Mouse (Mus musculus) MEL (cell line): ENCODE data around the gene Pou2f2. TPM values are rescaled to one million over a fixed set of nuclear protein-coding genes. Genes with fewer than 3 reads are reported as not detected.

Source experiments
- DNase-seq: peaks from one replicate; pipeline ENCODE4 v3.0.0; 2011; ENCODE audit warnings: low read depth, low spot score
- H3K27ac ChIP-seq: 2 replicates; pipeline ENCODE4 v1.5.1; 2012; ENCODE audit warnings: low read depth, mild to moderate bottlenecking, control low read depth, low read length, moderate library complexity; ENCODE audit not compliant: control insufficient read depth
- H3K27me3 ChIP-seq, 2 experiments: fragments of 150-350 bp in 1 of 2; sonication (generic) in 1 of 2; 2 replicates each; pipeline ENCODE4 v1.6.1; 2012; ENCODE audit warnings: low read length in 2 of 2, mild to moderate bottlenecking in 2 of 2, improper control_type of control experiment in 1 of 2, moderate library complexity in 1 of 2; ENCODE audit not compliant: insufficient read depth in 2 of 2, control insufficient read depth in 1 of 2
- H3K36me3 ChIP-seq, 2 experiments: 2 replicates each; pipeline ENCODE4 v1.6.1; 2012 to 2014; ENCODE audit warnings: low read length in 2 of 2, improper control_type of control experiment in 1 of 2, inconsistent platforms in 1 of 2, mild to moderate bottlenecking in 1 of 2; ENCODE audit not compliant: insufficient read depth in 2 of 2, control insufficient read depth in 1 of 2
- H3K4me1 ChIP-seq, 2 experiments: fragments of 150-350 bp in 1 of 2; sonication (generic) in 1 of 2; 2 replicates each; pipeline ENCODE4 v1.6.1; 2012; ENCODE audit warnings: low read length in 2 of 2, improper control_type of control experiment in 1 of 2, mild to moderate bottlenecking in 1 of 2; ENCODE audit not compliant: insufficient read depth in 2 of 2, control insufficient read depth in 1 of 2
- H3K4me3 ChIP-seq, 2 experiments: fragments of 150-350 bp in 1 of 2; sonication (generic) in 1 of 2; 2 replicates each; pipeline ENCODE4 v1.5.1; 2012; ENCODE audit warnings: low read depth in 2 of 2, low read length in 2 of 2, mild to moderate bottlenecking in 2 of 2, moderate library complexity in 2 of 2, control low read depth in 1 of 2, improper control_type of control experiment in 1 of 2; ENCODE audit not compliant: control insufficient read depth in 1 of 2, insufficient read depth in 1 of 2
- H3K79me2 ChIP-seq: 2 replicates; pipeline ENCODE4 v1.6.1; 2012; ENCODE audit warnings: mild to moderate bottlenecking, low read length, moderate library complexity; ENCODE audit not compliant: control insufficient read depth, poor library complexity, insufficient read depth
- H3K9ac ChIP-seq: 2 replicates; pipeline ENCODE4 v1.6.1; 2012; ENCODE audit warnings: low read depth, mild to moderate bottlenecking, control low read depth, low read length, moderate library complexity; ENCODE audit not compliant: control insufficient read depth, poor library complexity, severe bottlenecking
- H3K9me3 ChIP-seq: fragments of 150-350 bp; sonication (generic); replicated peaks from 2 replicates; pipeline ENCODE4 v1.6.1; 2012; ENCODE audit warnings: mild to moderate bottlenecking, low read length, improper control_type of control experiment, moderate library complexity; ENCODE audit not compliant: insufficient read depth
- CHD1 ChIP-seq: IDR thresholded peaks from 2 replicates; pipeline ENCODE4 v1.6.1; 2012; ENCODE audit warnings: low read depth, mild to moderate bottlenecking, inconsistent platforms, low read length, improper control_type of control experiment
- ELF1 ChIP-seq: IDR thresholded peaks from 2 replicates; pipeline ENCODE4 v1.6.1; 2014; ENCODE audit warnings: low read depth, mild to moderate bottlenecking, inconsistent platforms, low read length, improper control_type of control experiment, moderate library complexity
- EP300 ChIP-seq, 2 experiments: IDR thresholded peaks; 2 replicates each; pipeline ENCODE4 v1.6.1; 2011; ENCODE audit warnings: improper control_type of control experiment in 2 of 2, low read length in 2 of 2, low read depth in 1 of 2, mild to moderate bottlenecking in 1 of 2
- ETS1 ChIP-seq: IDR thresholded peaks from 2 replicates; pipeline ENCODE4 v1.6.1; 2012; ENCODE audit warnings: low read depth, mild to moderate bottlenecking, inconsistent platforms, low read length, improper control_type of control experiment, moderate library complexity
- GABPA ChIP-seq: IDR thresholded peaks from 2 replicates; pipeline ENCODE4 v1.6.1; 2012; ENCODE audit warnings: low read depth, mild to moderate bottlenecking, inconsistent platforms, low read length, improper control_type of control experiment, moderate library complexity
- JUND ChIP-seq: IDR thresholded peaks from 2 replicates; pipeline ENCODE4 v1.6.1; 2011; ENCODE audit warnings: low read depth, mild to moderate bottlenecking, improper control_type of control experiment, low read length
- KAT2A ChIP-seq: conservative IDR thresholded peaks from 2 replicates; pipeline ENCODE4 v1.6.1; 2012; ENCODE audit warnings: low read depth, low read length, improper control_type of control experiment, inconsistent platforms
- MAFK ChIP-seq: IDR thresholded peaks from 2 replicates; pipeline ENCODE4 v1.6.1; 2011; ENCODE audit warnings: low read depth, mild to moderate bottlenecking, low read length, improper control_type of control experiment, borderline replicate concordance
- MAX ChIP-seq: IDR thresholded peaks from 2 replicates; pipeline ENCODE4 v1.6.1; 2011; ENCODE audit warnings: low read length, improper control_type of control experiment
- MAZ ChIP-seq: IDR thresholded peaks from 2 replicates; pipeline ENCODE4 v1.6.1; 2012; ENCODE audit warnings: low read depth, mild to moderate bottlenecking, inconsistent platforms, low read length, improper control_type of control experiment
- MEF2A ChIP-seq: IDR thresholded peaks from 2 replicates; pipeline ENCODE4 v1.6.1; 2014; ENCODE audit warnings: low read depth, mild to moderate bottlenecking, inconsistent platforms, low read length, improper control_type of control experiment; ENCODE audit not compliant: poor library complexity, insufficient replicate concordance, severe bottlenecking; ENCODE audit errors: extremely low read depth
- MYB ChIP-seq: IDR thresholded peaks from 2 replicates; pipeline ENCODE4 v1.6.1; 2011; ENCODE audit warnings: mild to moderate bottlenecking, low read depth, low read length, improper control_type of control experiment
- MYC ChIP-seq: IDR thresholded peaks from 2 replicates; pipeline ENCODE4 v1.6.1; 2011; ENCODE audit warnings: low read depth, mild to moderate bottlenecking, low read length, improper control_type of control experiment, moderate library complexity
- NELFE ChIP-seq: IDR thresholded peaks from 2 replicates; pipeline ENCODE4 v1.6.1; 2011; ENCODE audit warnings: low read depth, low read length, improper control_type of control experiment
- POLR2AphosphoS2 ChIP-seq: IDR thresholded peaks from 2 replicates; pipeline ENCODE4 v1.6.1; 2011; ENCODE audit warnings: low read length, improper control_type of control experiment
- POLR2AphosphoS5 ChIP-seq: IDR thresholded peaks from 2 replicates; pipeline ENCODE4 v1.6.1; 2012; ENCODE audit warnings: low read depth, borderline replicate concordance, mild to moderate bottlenecking, inconsistent platforms, low read length, moderate library complexity, mixed read lengths
- RAD21 ChIP-seq: IDR thresholded peaks from 2 replicates; pipeline ENCODE4 v1.6.1; 2011; ENCODE audit warnings: mild to moderate bottlenecking, low read depth, low read length, improper control_type of control experiment
- TAL1 ChIP-seq: IDR thresholded peaks from 2 replicates; pipeline ENCODE4 v1.6.1; 2012; ENCODE audit warnings: mild to moderate bottlenecking, inconsistent platforms, low read length, moderate library complexity, mixed read lengths
- USF2 ChIP-seq, 2 experiments: IDR thresholded peaks; 2 replicates each; pipeline ENCODE4 v1.6.1; 2011 to 2012; ENCODE audit warnings: improper control_type of control experiment in 2 of 2, low read length in 2 of 2, borderline replicate concordance in 1 of 2, inconsistent platforms in 1 of 2, low read depth in 1 of 2, mild to moderate bottlenecking in 1 of 2; ENCODE audit not compliant: insufficient read depth in 1 of 2
- ZKSCAN1 ChIP-seq: IDR thresholded peaks from 2 replicates; pipeline ENCODE4 v1.6.1; 2012; ENCODE audit warnings: low read depth, mild to moderate bottlenecking, inconsistent platforms, low read length, improper control_type of control experiment, moderate library complexity
- polyA plus RNA-seq, 2 experiments: library from polyadenylated mRNA; stranded (reverse) in 1 of 2; unstranded in 1 of 2; fragments of >175 nt in 1 of 2; fragments of >200 nt in 1 of 2; gene quantifications; 2 replicates each; pipeline versions ENCODE4 v1.2.1 to v1.2.4; 2012; ENCODE audit warnings: low replicate concordance in 2 of 2, low read depth in 1 of 2; ENCODE audit not compliant: insufficient read length in 2 of 2, insufficient read depth in 1 of 2, missing spikeins in 1 of 2
- total RNA-seq: library from RNA; depleted of rRNA; stranded (reverse); fragments of 300-350 nt; gene quantifications from 2 replicates; pipeline ENCODE4 v1.2.3, GENCODE M21; 2012

Gene Pou2f2
- total and polyA plus RNA-seq, 3 experiments = 0.73 to 6.4 TPM; not detected in 1

DNA sequence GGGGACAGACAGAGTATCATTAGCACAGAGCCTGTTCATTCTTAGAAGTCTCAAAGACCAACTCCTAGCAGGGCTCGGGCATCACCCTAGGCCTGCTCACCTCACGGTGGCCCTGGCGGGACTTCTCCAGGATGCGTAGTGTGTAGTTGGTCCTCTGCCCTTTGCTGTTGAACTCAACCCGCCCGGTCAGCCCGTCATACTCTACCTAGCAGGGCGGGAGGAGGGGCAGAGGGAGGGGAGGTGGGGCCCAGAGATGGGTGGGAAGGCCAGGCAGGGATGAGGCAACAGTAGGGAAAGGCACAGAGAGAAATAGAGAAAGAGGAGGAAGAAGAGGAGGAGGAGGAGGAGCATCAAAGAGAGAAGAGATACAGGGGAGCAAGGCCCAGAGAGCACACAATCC is 121.1 kb downstream of the Pou2f2 start:
- Histone ChIP-seq H3K4me1 (no peaks in the 10 kb centered on the region), H3K79me2 (no peaks in the 10 kb centered on the region), H3K27me3 (no peaks in the 10 kb centered on the region), H3K9me3 (no peaks in the 10 kb centered on the region), H3K36me3 (no peaks in the 10 kb centered on the region; a peak in 1 of 4 replicates), H3K4me3 (no peak overlapping the region), H3K27ac (no peak overlapping the region), H3K9ac (no peak overlapping the region)
- DNase-seq = no peak
- no peak for TF ChIP-seq ZKSCAN1
- no peak for TF ChIP-seq MYC
- no peak for TF ChIP-seq RAD21
- TF ChIP-seq MEF2A = no peak
- TF ChIP-seq MAX = no peak
- TF ChIP-seq ELF1 = no peak
- no peak for TF ChIP-seq EP300 (IDR thresholded peaks at IDR 0.05; ENCODE audit: low read depth in 1 of 2, low read length in 2 of 2)
- TF ChIP-seq MAFK = no peak

DNA sequence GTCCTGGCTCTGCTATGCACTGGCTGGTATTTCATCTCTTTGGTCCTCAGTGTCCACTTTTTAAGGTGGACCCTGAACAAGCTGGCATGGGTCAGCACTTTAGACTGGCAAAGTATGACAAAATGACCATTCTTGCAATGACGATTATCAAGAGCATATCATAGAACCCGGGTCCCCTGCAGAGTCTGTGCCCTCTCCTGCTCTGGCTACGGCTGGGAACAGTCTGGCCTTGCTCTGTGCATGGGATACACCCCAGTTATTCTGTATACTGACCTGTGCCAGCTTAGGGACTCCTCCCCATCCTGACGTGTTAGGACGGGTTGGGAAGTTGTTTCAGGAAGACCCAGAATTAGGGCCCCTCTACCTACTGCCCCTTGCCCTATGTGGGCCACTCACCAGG is 121.6 kb downstream of the Pou2f2 start:
- H3K4me1 ChIP-seq = no peaks in the 10 kb centered on the region
- H3K36me3 ChIP-seq = no peaks in the 10 kb centered on the region; a peak in 1 of 4 replicates
- H3K27ac ChIP-seq = no peak overlapping the region
- DNase-seq = no peak
- no peaks in the 10 kb centered on the region for H3K27me3 ChIP-seq
- H3K79me2 ChIP-seq = no peaks in the 10 kb centered on the region
- H3K4me3 ChIP-seq = no peak overlapping the region
- TF ChIP-seq MYB = no peak
- no peak for TF ChIP-seq JUND
- no peak for TF ChIP-seq POLR2AphosphoS2
- TF ChIP-seq GABPA = no peak
- TF ChIP-seq ZKSCAN1 = no peak
- TF ChIP-seq POLR2AphosphoS5 = no peak
- TF ChIP-seq TAL1 = no peak
- no peak for TF ChIP-seq CHD1
- TF ChIP-seq NELFE = no peak
- TF ChIP-seq KAT2A = no peak
- no peak for TF ChIP-seq USF2 (IDR thresholded peaks at IDR 0.05; ENCODE audit: borderline replicate concordance in 1 of 2, insufficient read depth in 1 of 2, low read depth in 1 of 2, low read length in 2 of 2)
- no peak for TF ChIP-seq MAZ
- TF ChIP-seq RAD21 = no peak
- no peak for TF ChIP-seq ETS1
- H3K9me3 ChIP-seq = no peaks in the 10 kb centered on the region
- no peak overlapping the region for H3K9ac ChIP-seq
